Mouse (Mus musculus) kidney, postnatal 0 days (tissue): Measurements from ENCODE around the gene Zfp105. TPM values are rescaled to one million over a fixed set of nuclear protein-coding genes. Genes with fewer than 3 reads are reported as not detected.

ENCODE experiments used
- ATAC-seq: fragments of 200-750 bp; cut with Nextera tagmentation; replicated peaks from 2 replicates; pipeline ENCODE4 v1.8.0; 2017; ENCODE audit warnings: low read depth, moderate number of reproducible peaks, moderate TSS enrichment, moderate library complexity; ENCODE audit not compliant: low FRiP score
- DNase-seq: peaks from one replicate; pipeline ENCODE4 v3.0.0-alpha.2; 2016; ENCODE audit warnings: low spot score
- H3K27ac ChIP-seq: fragments of 300-500 bp; sonication (generic); 2 replicates; pipeline ENCODE4 v1.5.1; 2014; ENCODE audit warnings: mild to moderate bottlenecking
- H3K27me3 ChIP-seq: fragments of 300-500 bp; sonication (generic); 2 replicates; pipeline ENCODE4 v1.6.1; 2014; ENCODE audit warnings: low read length, mixed read lengths; ENCODE audit not compliant: insufficient read depth
- H3K36me3 ChIP-seq: fragments of 300-500 bp; sonication (generic); 2 replicates; pipeline ENCODE4 v1.6.1; 2014; ENCODE audit warnings: low read length, mixed read lengths; ENCODE audit not compliant: insufficient read depth
- H3K4me1 ChIP-seq: fragments of 300-500 bp; sonication (generic); replicated peaks from 2 replicates; pipeline ENCODE4 v1.6.1; 2014; ENCODE audit warnings: antibody characterized with exemption, low read length, mixed read lengths; ENCODE audit not compliant: insufficient read depth
- H3K4me2 ChIP-seq: fragments of 300-500 bp; sonication (generic); 2 replicates; pipeline ENCODE4 v1.6.1; 2014; ENCODE audit warnings: mild to moderate bottlenecking, low read length, moderate library complexity, mixed read lengths
- H3K4me3 ChIP-seq: fragments of 300-500 bp; sonication (generic); replicated peaks from 2 replicates; pipeline ENCODE4 v1.5.1; 2014; ENCODE audit warnings: low read depth, low read length
- H3K9ac ChIP-seq: fragments of 300-500 bp; sonication (generic); 2 replicates; pipeline ENCODE4 v1.6.1; 2014; ENCODE audit warnings: low read depth, low read length
- H3K9me3 ChIP-seq: fragments of 300-500 bp; sonication (generic); replicated peaks from 2 replicates; pipeline ENCODE4 v1.6.1; 2016; ENCODE audit warnings: low read length, inconsistent platforms, mixed read lengths
- CTCF ChIP-seq: IDR thresholded peaks from 2 replicates; pipeline ENCODE4 v1.5.1; 2016; ENCODE audit warnings: antibody characterized with exemption, low read depth, mild to moderate bottlenecking, moderate library complexity
- WGBS: fragments of 180-500 bp; shearing (Covaris S2); extraction: QIAGEN DNeasy Blood & Tissue Kit; methylation state at CpG from one replicate; pipeline ENCODE4 v1.1.7; 2014; 5-methylcytosine and 5-hydroxymethylcytosine counted together
- polyA plus RNA-seq: library from polyadenylated mRNA; unstranded; fragments of >200 nt; fragmentation: Nextera tagmentation; extraction: Ambion mirVana; gene quantifications from 2 replicates; pipeline ENCODE4 v1.2.1, GENCODE M21; 2015

Gene Zfp105
- polyA plus RNA-seq, 1 experiment from 2014 or later, result 17.0 TPM

DNA sequence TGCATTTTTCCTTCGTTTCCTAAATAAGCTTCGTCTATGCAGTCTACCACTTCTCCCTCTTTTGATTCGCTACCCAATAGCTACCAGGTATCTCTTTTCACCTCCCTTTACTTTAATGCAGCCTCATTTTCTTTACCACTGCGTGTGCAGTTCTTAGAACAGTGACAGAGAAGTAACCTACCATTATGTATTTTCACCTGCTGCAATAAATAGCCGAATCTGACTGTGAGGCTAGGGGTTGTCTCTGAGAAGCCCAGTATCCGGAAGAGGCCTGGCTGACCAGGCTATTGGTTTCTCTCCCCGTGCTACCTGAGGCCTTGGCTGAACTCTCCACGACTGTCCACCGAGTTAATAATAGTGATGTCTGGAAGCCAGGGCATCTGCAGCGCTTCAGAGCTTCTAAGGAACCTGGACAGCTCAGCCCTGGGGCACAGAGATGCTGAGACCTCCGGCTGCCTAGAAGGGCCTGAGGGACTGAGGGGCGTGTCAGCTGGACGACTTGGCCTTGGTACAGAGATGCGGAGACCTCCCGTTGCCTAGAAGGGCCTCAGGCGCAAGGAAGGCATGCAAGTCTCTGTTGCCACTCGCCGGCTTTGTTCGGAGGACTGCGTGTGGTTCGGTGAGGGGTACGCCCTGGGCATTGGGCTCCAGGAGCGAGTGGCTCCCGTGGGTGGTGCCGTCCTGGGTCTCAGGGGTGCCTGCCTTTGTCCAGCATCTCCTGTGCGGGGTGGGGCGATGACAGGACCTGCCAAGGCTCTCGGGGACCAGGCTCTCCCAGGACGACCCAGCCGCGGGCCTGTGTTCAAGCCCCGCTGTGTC is 19.9 kb upstream of the Zfp105 start:
- 11% methylated on average over 32 of the region's 32 CpGs for WGBS
- Histone ChIP-seq H3K36me3 (no peaks in the 10 kb centered on the region), H3K4me2 (peak overlapping the region; percentile 78), H3K9me3 (no peaks in the 10 kb centered on the region), H3K27me3 (no peaks in the 10 kb centered on the region), H3K27ac (no peak overlapping the region), H3K4me3 (peak overlapping the region; percentile 55), H3K4me1 (0 out of 2 replicates have a peak, but pooled peaks cover 2% of the 10 kb centered on the region), H3K9ac (peak overlapping the region; percentile 75)
- ATAC-seq (peak; percentile 99), DNase-seq (peak; percentile 96)
- no peak for TF ChIP-seq CTCF

DNA sequence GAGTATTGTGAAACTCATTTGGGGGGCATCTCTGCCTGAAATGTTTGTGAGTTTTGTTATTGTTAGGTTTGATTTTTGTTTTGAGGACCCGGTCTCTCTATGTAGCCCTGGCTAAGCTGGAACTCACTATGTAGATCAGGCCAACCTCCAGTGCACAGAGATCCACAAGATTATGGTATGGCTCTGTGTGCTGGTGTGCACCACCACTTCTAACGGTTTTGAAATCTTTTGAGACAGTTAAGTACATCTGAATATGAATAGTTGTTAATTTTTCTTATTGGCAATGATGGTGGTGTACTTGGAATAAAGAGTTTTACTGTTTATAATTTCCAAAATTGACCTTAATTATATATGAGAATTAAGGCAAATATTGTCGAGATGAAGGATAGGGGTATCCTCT is 436 bp upstream of the Zfp105 start:
- Histone ChIP-seq H3K4me3 (peak overlapping the region; percentile 66), H3K27ac (no peak overlapping the region), H3K27me3 (no peaks in the 10 kb centered on the region), H3K36me3 (peaks cover 23% of the 10 kb centered on the region), H3K4me1 (no peaks in the 10 kb centered on the region), H3K4me2 (peak overlapping the region; percentile 64), H3K9me3 (no peaks in the 10 kb centered on the region), H3K9ac (no peak overlapping the region)
- TF ChIP-seq CTCF, result no peak
- no peak for DNase-seq
- 24% methylated on average over 3 of the region's 3 CpGs for WGBS
- no peak for ATAC-seq

DNA sequence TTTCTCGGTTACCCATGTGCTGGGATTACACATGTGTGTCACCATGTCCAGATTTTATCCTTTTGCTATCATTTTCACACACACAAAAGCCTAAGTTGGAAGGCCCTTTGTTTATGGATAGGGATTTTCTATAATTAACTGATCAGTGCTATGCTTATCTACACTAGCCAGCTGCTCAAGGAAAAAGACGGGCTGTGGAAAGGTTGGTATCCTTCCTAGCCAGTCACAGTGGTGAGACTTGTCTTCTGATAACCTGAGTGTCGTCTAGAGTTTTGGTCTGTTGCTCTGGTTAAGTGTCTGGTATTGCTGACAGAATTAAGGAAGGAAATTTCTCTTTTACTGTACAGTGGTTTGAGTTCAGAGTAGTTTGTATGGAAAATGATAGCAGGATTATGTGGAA is 6.0 kb downstream of the Zfp105 start:
- Histone ChIP-seq H3K27me3 (no peaks in the 10 kb centered on the region), H3K4me1 (no peaks in the 10 kb centered on the region), H3K27ac (no peak overlapping the region), H3K4me2 (no peak overlapping the region), H3K9ac (no peak overlapping the region), H3K36me3 (peaks cover 59% of the 10 kb centered on the region), H3K9me3 (no peaks in the 10 kb centered on the region), H3K4me3 (no peak overlapping the region)
- TF ChIP-seq CTCF, result no peak
- 98% methylated on average over 3 of the region's 3 CpGs for WGBS
- no peak for ATAC-seq
- DNase-seq, result no peak

DNA sequence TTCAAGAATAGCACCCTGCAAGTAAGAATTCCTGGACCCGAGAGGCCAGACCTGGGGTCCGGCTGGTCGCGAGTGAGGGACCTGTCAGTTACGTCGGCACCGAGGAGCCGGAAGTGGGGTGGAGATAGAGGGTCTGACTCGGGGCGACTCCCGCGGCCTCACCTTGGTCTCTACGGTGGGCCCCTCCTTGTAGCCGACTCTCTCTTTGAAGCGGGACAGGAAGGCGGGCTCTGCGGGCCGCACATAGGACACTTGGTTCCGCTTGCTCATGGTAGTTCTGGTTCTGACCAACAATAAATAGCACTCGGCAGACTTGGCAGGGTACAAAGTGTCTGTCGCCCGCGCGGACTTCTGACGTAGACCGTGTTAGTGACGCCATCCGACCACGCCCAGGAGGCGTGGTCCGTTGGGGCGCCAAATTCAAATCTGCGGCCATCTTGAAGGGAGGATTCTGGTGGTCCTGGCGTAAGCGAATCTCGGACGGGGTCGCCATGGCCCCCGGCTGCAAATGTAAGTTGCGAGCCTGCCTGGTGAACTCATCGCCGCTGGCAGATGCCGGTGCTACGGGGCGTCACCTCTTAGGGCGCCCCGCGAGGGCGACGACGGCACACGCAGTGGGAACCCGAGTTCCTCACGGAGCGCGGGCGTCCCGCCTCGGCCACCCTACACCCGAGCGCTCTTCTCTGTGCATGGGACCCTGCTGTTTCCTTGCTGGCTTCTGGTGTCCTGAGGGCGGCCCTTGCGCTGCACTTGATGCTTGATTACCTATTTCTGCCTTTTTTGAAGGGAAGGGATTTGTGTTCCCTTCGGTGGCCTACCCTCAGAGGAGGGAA is 28.0 kb downstream of the Zfp105 start, which contains the start of the genes 1110059G10Rik and Kif15:
Gene 1110059G10Rik, minus strand, starts transcription at position 358 of the 833 bp plus-strand sequence.
Gene Kif15, plus strand, starts transcription at position 404 of the 833 bp plus-strand sequence.
- peak within 1 kb of the TSS; percentile 90 for H3K4me3 ChIP-seq
- TF ChIP-seq CTCF, result 0 out of 2 replicates have a peak, but pooled peaks have one; percentile 5
- no peaks in the 10 kb centered on the region for H3K27me3 ChIP-seq
- DNase-seq (peak; percentile 94), ATAC-seq (peak; percentile 97)
- H3K36me3 ChIP-seq, result peaks cover 4% of the 10 kb centered on the region; the same call in 1 of the 2 replicates
- H3K9ac ChIP-seq, result peak within 1 kb of the TSS; percentile 86
- H3K4me2 ChIP-seq, result peak within 1 kb of the TSS; percentile 72
- no peaks in the 10 kb centered on the region for H3K9me3 ChIP-seq
- WGBS, result under 1% methylated on average over 64 of the region's 64 CpGs
- peak within 1 kb of the TSS; percentile 78 for H3K27ac ChIP-seq
- no peaks in the 10 kb centered on the region for H3K4me1 ChIP-seq

Other genes starting within 250 kb of the Zfp105 start
- gene Topaz1, start 175.7 kb upstream of the Zfp105 start, polyA plus RNA-seq, result not detected in 2 replicates
- 5.9 and 6.0 TPM in 2 replicates for gene Tcaim, start 117.5 kb upstream of the Zfp105 start, polyA plus RNA-seq
- 0.20 TPM in 1 of 2 replicates, not detected in the other for gene Gm35549, start 79.0 kb upstream of the Zfp105 start, polyA plus RNA-seq
- 33.0 and 35.0 TPM in 2 replicates for gene Zfp445, start 57.1 kb upstream of the Zfp105 start, polyA plus RNA-seq
- gene Zkscan7, start 37.4 kb upstream of the Zfp105 start, polyA plus RNA-seq, result 3.7 and 4.3 TPM in 2 replicates
- 44.0 and 47.3 TPM in 2 replicates for gene 1110059G10Rik, start 27.9 kb downstream of the Zfp105 start, polyA plus RNA-seq
- gene Kif15, start 28.0 kb downstream of the Zfp105 start, polyA plus RNA-seq, result 18.1 and 19.5 TPM in 2 replicates
- gene Tmem42, start 98.3 kb downstream of the Zfp105 start, polyA plus RNA-seq, result 34.2 and 35.6 TPM in 2 replicates
- gene Tgm4, start 111.7 kb downstream of the Zfp105 start, polyA plus RNA-seq, result 0.36 TPM in 1 of 2 replicates, not detected in the other
- 57.9 and 58.7 TPM in 2 replicates for gene Zdhhc3, start 190.1 kb downstream of the Zfp105 start, polyA plus RNA-seq
- 90.9 and 91.1 TPM in 2 replicates for gene Exosc7, start 190.1 kb downstream of the Zfp105 start, polyA plus RNA-seq
- gene Clec3b, start 227.9 kb downstream of the Zfp105 start, polyA plus RNA-seq, result 0.69 and 1.6 TPM in 2 replicates